Mouse (Mus musculus): Measurements from ENCODE around the gene Atg7. TPM values are rescaled to one million over a fixed set of nuclear protein-coding genes. Genes with fewer than 3 reads are reported as not detected.
A peak's percentile ranks its signal among the peaks of the same experiment; 100 is the strongest.

Gene Atg7
- polyA plus RNA-seq, 1 experiment: 18.7 TPM

- no peaks in the 10 kb centered on the region for H3K36me3 ChIP-seq (ENCODE audit: control insufficient read depth, insufficient read depth)
- H3K4me3 ChIP-seq: no peak overlapping the region
- no peaks in the 10 kb centered on the region for H3K27me3 ChIP-seq (ENCODE audit: control insufficient read depth, insufficient read depth, insufficient read length)
- H3K4me2 ChIP-seq (ENCODE audit: low read depth): no peak overlapping the region
- peak in 1 of 3 experiments; percentile 5 for TF ChIP-seq MYOD1 (IDR thresholded peaks at IDR 0.05; ENCODE audit: control insufficient read depth in 1 of 3, insufficient read length in 2 of 3, low read depth in 2 of 3)
- no peak for TF ChIP-seq TCF3 (IDR thresholded peaks at IDR 0.05; ENCODE audit: insufficient read length, low read depth)
- H3ac ChIP-seq (ENCODE audit: control insufficient read depth, insufficient read length): no peak overlapping the region
- H3K79me2 ChIP-seq (ENCODE audit: control insufficient read depth, insufficient read depth): peaks cover 95% of the 10 kb centered on the region
These were observed 262.5 kb downstream of the Atg7 start for GRCm38 (mm10) chr6:114905253-114906028.

- no peaks in the 10 kb centered on the region for H3K27me3 ChIP-seq (ENCODE audit: control insufficient read depth, insufficient read depth, insufficient read length)
- H3K79me2 ChIP-seq (ENCODE audit: control insufficient read depth, insufficient read depth): peaks cover 93% of the 10 kb centered on the region
- H3ac ChIP-seq (ENCODE audit: control insufficient read depth, insufficient read length): no peak overlapping the region
- no peaks in the 10 kb centered on the region for H3K36me3 ChIP-seq (ENCODE audit: control insufficient read depth, insufficient read depth)
- no peak overlapping the region for H3K4me2 ChIP-seq (ENCODE audit: low read depth)
- H3K4me3 ChIP-seq: no peak overlapping the region
- TF ChIP-seq REST (IDR thresholded peaks at IDR 0.05; ENCODE audit: insufficient read depth, insufficient read length): no peak
- TF ChIP-seq MYOD1 (IDR thresholded peaks at IDR 0.05; ENCODE audit: control insufficient read depth in 1 of 3, insufficient read length in 2 of 3, low read depth in 2 of 3): peak; percentile 39 to 73 (median 73)
These were observed 263.3 kb downstream of the Atg7 start for GRCm38 (mm10) chr6:114906209-114906608.

- Histone ChIP-seq H3K79me2 (ENCODE audit: control insufficient read depth, insufficient read depth) (peaks cover 94% of the 10 kb centered on the region), H3ac (ENCODE audit: control insufficient read depth, insufficient read length) (no peak overlapping the region), H3K4me2 (ENCODE audit: low read depth) (no peak overlapping the region), H3K36me3 (ENCODE audit: control insufficient read depth, insufficient read depth) (no peaks in the 10 kb centered on the region), H3K27me3 (ENCODE audit: control insufficient read depth, insufficient read depth, insufficient read length) (no peaks in the 10 kb centered on the region), H3K4me3 (no peak overlapping the region)
- no peak for TF ChIP-seq MYOD1 (IDR thresholded peaks at IDR 0.05; ENCODE audit: control insufficient read depth in 1 of 3, insufficient read length in 2 of 3, low read depth in 2 of 3)
- TF ChIP-seq MYOG (IDR thresholded peaks at IDR 0.05; ENCODE audit: control insufficient read depth in 1 of 3, insufficient read depth in 1 of 3, insufficient read length in 2 of 3, low read depth in 2 of 3): no peak
- no peak for TF ChIP-seq TCF12 (IDR thresholded peaks at IDR 0.05; ENCODE audit: insufficient read depth, poor library complexity, severe bottlenecking)
- no peak for TF ChIP-seq E2F4 (IDR thresholded peaks at IDR 0.05; ENCODE audit: insufficient read depth)
- no peak for TF ChIP-seq POLR2AphosphoS2 (IDR thresholded peaks at IDR 0.05; ENCODE audit: insufficient read length, low read depth)
- TF ChIP-seq SRF (IDR thresholded peaks at IDR 0.05; ENCODE audit: control insufficient read depth, insufficient read length, low read depth): no peak
- no peak for TF ChIP-seq TCF3 (IDR thresholded peaks at IDR 0.05; ENCODE audit: insufficient read length, low read depth)
- TF ChIP-seq CEBPB (IDR thresholded peaks at IDR 0.05; ENCODE audit: insufficient read depth, poor library complexity, severe bottlenecking): no peak
- TF ChIP-seq USF1 (IDR thresholded peaks at IDR 0.05; ENCODE audit: low read depth): no peak
- TF ChIP-seq REST (IDR thresholded peaks at IDR 0.05; ENCODE audit: insufficient read depth, insufficient read length): no peak
- TF ChIP-seq MAX (IDR thresholded peaks at IDR 0.05; ENCODE audit: low read depth): no peak
- TF ChIP-seq POLR2A (IDR thresholded peaks at IDR 0.05; ENCODE audit: insufficient read length, low read depth): no peak
These were observed 264.6 kb downstream of the Atg7 start for GRCm38 (mm10) chr6:114907459-114907858.

- Histone ChIP-seq H3K4me3 (no peak overlapping the region), H3K79me2 (ENCODE audit: control insufficient read depth, insufficient read depth) (peaks cover 95% of the 10 kb centered on the region), H3K4me2 (ENCODE audit: low read depth) (no peak overlapping the region), H3K27me3 (ENCODE audit: control insufficient read depth, insufficient read depth, insufficient read length) (no peaks in the 10 kb centered on the region), H3K36me3 (ENCODE audit: control insufficient read depth, insufficient read depth) (no peaks in the 10 kb centered on the region), H3ac (ENCODE audit: control insufficient read depth, insufficient read length) (no peak overlapping the region)
- no peak for TF ChIP-seq MAX (IDR thresholded peaks at IDR 0.05; ENCODE audit: low read depth)
- TF ChIP-seq USF1 (IDR thresholded peaks at IDR 0.05; ENCODE audit: low read depth): no peak
- TF ChIP-seq REST (IDR thresholded peaks at IDR 0.05; ENCODE audit: insufficient read depth, insufficient read length): no peak
- TF ChIP-seq MYOD1 (IDR thresholded peaks at IDR 0.05; ENCODE audit: control insufficient read depth in 1 of 3, insufficient read length in 2 of 3, low read depth in 2 of 3): no peak
- no peak for TF ChIP-seq TCF3 (IDR thresholded peaks at IDR 0.05; ENCODE audit: insufficient read length, low read depth)
- no peak for TF ChIP-seq SRF (IDR thresholded peaks at IDR 0.05; ENCODE audit: control insufficient read depth, insufficient read length, low read depth)
These were observed 266.9 kb downstream of the Atg7 start for GRCm38 (mm10) chr6:114909801-114910200.

Other genes starting within 250 kb of the Atg7 start
- gene Hrh1, start 245.2 kb upstream of the Atg7 start, polyA plus RNA-seq (2012; fragmentation: generic; extraction: Trizol): 0.50 TPM

Data from myocyte (in vitro differentiated cells).